Mouse (Mus musculus) bone marrow macrophage, adult 2 months (primary cell): ENCODE measurements around the gene Umodl1. TPM values are rescaled to one million over a fixed set of nuclear protein-coding genes. Genes with fewer than 3 reads are reported as not detected.

Experiments used
- H3K27ac ChIP-seq: 2 replicates; pipeline ENCODE4 v1.5.1; 2012; ENCODE audit warnings: low read depth, low read length; ENCODE audit not compliant: insufficient read depth
- H3K4me1 ChIP-seq: 2 replicates; pipeline ENCODE4 v1.6.1; 2012; ENCODE audit warnings: low read length; ENCODE audit not compliant: control insufficient read depth, insufficient read depth
- H3K4me3 ChIP-seq: 2 replicates; pipeline ENCODE4 v1.5.1; 2012; ENCODE audit warnings: mild to moderate bottlenecking, low read length, moderate library complexity; ENCODE audit not compliant: insufficient read depth
- CTCF ChIP-seq: IDR thresholded peaks from 2 replicates; pipeline ENCODE4 v1.5.1; 2012; ENCODE audit warnings: low read depth, mild to moderate bottlenecking, low read length, moderate library complexity
- POLR2A ChIP-seq: IDR thresholded peaks from 2 replicates; pipeline ENCODE4 v1.6.1; 2012; ENCODE audit warnings: mild to moderate bottlenecking, low read depth, low read length, borderline replicate concordance
- polyA plus RNA-seq: library from polyadenylated mRNA; stranded (reverse); fragments of >200 nt; gene quantifications from 2 replicates; pipeline ENCODE4 v1.2.4, GENCODE M21; 2012; ENCODE audit not compliant: missing spikeins, insufficient read depth, insufficient read length

Gene Umodl1
- not detected in 2 replicates for polyA plus RNA-seq

DNA sequence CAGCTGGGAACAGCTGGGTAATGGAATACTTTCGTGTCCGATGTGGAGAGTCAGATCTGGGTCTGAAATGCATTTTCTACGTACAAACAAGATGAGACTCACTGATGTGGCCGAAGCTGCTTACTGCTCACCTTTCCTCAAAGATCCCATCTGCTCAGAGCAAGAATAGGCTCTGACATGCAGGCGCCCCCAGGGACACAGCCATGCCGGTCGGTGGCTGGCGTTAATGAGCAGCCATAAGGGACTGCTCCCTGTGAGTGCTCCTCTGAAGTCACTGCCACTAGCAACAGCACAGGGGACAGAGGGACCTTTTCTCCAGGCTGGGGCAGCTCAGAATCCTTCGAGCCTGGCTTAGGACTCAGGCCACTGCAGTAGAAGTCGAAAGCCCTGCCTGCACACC lies at the start of gene Umodl1:
Umodl1 (plus strand) TSS at position 301 of the 400 bp plus-strand sequence.
- H3K4me3 ChIP-seq = no peak within 1 kb of the TSS
- no peak within 1 kb of the TSS for H3K27ac ChIP-seq
- no peaks in the 10 kb centered on the region for H3K4me1 ChIP-seq
- TF ChIP-seq CTCF (no peak), POLR2A (no peak)

DNA sequence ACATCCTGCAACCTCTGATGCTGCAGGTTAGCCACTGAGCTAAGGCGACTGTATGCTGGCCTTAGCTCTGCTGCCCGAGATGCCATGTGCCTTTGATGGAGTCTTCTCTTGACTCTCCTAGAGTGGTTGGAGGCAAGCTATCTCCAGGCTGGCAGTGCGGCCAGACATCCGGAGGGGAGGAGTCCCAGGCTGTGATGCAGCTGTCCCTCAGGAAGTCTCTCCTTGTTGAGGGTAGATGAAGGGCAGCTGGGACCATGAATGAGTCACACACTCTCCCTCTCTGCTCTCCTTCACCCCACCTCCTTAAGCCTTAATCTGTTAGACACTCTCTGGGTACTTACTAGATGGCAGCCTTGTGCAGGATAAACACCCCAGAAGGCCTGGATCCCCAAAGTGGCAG lies 46.9 kb upstream of the Umodl1 start:
- H3K27ac ChIP-seq = no peak overlapping the region
- TF ChIP-seq POLR2A = no peak
- TF ChIP-seq CTCF = no peak
- H3K4me3 ChIP-seq = no peak overlapping the region
- H3K4me1 ChIP-seq = no peaks in the 10 kb centered on the region

DNA sequence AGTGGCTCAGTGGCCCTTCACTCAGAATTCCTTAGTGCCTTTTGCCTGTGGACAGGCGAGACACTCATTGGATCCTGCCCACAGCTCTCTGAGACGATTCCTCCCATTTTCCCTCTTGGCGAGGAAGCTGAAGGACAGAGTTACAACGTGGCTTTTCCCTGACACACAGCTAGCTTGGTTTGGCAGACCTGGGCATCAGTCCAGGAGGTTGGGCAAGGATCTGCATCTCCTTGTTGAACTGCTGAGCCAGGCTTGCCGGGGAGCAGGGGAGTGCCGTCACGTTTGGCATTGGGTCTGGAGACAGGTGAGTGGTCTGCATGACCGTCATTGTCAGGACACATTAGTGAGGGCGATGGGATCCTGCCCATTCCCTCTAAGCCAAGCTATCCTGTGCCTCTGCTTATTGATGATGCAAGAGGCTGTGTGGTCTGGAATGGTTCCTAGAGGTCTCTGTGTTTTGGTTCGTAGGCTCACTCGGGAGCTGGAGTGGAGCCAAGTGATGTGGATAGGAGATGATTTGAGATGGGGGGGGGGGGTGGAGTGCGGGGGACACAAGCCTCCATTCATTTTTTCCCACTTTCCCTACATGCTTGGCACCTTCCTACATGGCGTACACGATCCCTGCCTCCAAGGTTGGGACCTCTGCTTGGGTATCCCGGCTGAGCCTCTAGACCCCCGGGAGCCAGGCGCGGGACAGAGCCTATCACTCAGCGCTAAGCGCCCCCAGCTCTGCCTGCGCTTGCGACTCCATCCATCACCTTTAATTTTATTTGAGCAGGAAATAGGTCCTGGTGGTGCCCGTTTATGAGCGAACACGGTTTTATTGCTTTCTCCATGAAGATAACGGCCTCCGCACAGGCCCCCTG lies 43.3 kb upstream of the Umodl1 start:
- Histone ChIP-seq H3K27ac (no peak overlapping the region), H3K4me3 (no peak overlapping the region), H3K4me1 (no peaks in the 10 kb centered on the region)
- TF ChIP-seq POLR2A = no peak
- no peak for TF ChIP-seq CTCF

DNA sequence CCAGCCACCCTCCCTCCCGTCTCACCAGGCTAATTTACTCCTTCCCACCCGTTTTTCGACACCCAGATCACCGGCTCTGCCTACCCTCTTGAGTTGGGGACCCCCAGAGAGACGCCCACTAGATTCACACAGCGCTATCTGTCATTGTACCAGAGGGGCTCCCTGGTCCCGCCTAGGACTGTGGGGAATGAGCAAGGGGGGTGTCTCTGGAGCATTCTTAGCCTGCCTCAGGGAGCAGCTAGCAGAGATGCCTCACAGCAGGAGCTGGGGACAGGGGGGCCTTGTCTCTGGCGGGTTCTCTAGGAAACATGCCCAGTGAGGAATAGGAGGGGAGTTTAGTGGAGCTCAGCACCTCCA lies 42.7 kb upstream of the Umodl1 start:
- H3K27ac ChIP-seq = no peak overlapping the region
- TF ChIP-seq CTCF (no peak), POLR2A (no peak)

DNA sequence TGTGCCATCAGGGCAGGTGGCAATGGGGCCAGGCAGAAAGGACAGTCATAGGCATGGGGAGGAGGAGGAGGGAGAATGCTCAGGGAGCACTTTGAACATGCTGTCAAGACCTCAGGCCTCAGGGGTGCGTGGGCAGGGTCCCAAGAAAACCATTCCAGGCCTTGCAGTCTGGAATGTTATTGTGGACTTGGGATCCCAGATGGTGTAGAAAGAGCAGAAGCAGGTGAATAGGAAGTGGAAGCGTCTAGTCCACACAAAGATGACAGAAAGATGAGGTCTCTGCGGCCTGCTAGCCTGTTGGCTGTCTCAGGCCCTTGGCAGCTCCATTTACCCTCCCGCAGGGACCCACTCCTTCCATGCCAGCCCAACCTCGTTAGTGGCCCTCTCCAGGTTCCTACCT lies 41.9 kb upstream of the Umodl1 start:
- H3K4me3 ChIP-seq = no peak overlapping the region
- no peak overlapping the region for H3K27ac ChIP-seq
- TF ChIP-seq CTCF = no peak
- no peak for TF ChIP-seq POLR2A
- H3K4me1 ChIP-seq = no peaks in the 10 kb centered on the region

More for the DNA sequence above, 42.7 kb upstream of the Umodl1 start:
- Histone ChIP-seq H3K4me3 (no peak overlapping the region), H3K4me1 (no peaks in the 10 kb centered on the region)

DNA sequence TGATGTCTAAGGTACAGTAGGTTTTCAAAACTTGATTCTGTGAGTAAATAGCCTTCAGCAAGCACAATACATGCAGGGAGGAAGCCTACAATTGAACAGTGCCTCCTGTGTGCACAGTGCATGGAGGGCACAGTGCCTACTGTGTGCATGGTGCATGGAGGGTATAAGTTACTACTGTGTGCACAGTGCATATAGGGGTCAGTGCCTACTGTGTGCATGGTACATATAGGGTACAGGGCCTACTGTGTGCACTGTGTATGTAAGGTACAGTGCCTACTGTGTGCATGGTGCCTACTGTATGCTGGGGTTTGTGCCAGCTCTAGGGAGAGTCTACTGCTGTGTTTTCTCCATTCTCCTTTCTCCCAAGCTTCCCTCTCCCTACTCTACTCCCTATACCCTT lies 40.2 kb upstream of the Umodl1 start:
- Histone ChIP-seq H3K27ac (no peak overlapping the region), H3K4me3 (no peak overlapping the region), H3K4me1 (no peaks in the 10 kb centered on the region)
- no peak for TF ChIP-seq POLR2A
- TF ChIP-seq CTCF = no peak

DNA sequence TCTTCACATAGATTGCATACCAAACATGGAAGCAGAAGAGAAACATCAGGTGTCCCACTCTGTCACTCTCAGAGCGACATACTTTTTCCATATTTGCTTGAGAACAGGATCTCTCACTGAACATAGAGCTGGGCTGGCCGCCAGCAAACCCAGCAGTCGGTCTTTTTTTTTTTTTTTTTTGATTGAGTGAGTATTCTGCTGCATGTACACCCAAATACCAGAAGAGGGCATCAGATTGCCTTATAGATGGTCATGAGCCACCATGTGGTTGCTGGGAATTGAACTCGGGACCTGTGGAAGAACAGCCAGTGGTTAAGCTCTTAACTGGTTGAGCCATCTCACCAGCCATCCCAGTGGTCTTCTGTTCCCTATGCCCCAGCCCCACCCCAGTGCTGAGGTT lies 30.9 kb upstream of the Umodl1 start:
- no peak for TF ChIP-seq CTCF
- TF ChIP-seq POLR2A = no peak
- no peak overlapping the region for H3K27ac ChIP-seq
- no peak overlapping the region for H3K4me3 ChIP-seq
- H3K4me1 ChIP-seq = no peaks in the 10 kb centered on the region

DNA sequence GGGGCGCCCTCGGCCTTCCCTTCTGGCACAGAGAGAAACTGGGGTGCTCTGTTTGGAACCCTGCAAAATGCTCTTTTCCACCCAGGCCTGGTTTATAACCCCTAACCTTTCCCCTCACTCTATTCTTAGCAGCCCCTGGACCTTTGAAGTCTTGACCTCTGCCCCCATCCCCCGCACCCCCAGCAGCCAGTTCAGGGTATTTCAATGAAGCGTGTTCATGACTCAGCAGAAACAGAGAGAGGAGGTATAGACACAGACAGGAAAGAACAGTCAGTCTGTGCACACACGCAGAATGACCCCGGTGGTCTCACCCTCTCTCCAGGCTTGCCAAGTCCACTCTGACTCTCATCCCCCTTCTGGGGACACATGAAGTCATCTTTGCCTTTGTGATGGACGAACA lies 23.6 kb upstream of the Umodl1 start:
- Histone ChIP-seq H3K27ac (no peak overlapping the region), H3K4me1 (no peaks in the 10 kb centered on the region), H3K4me3 (no peak overlapping the region)
- no peak for TF ChIP-seq CTCF
- TF ChIP-seq POLR2A = no peak

DNA sequence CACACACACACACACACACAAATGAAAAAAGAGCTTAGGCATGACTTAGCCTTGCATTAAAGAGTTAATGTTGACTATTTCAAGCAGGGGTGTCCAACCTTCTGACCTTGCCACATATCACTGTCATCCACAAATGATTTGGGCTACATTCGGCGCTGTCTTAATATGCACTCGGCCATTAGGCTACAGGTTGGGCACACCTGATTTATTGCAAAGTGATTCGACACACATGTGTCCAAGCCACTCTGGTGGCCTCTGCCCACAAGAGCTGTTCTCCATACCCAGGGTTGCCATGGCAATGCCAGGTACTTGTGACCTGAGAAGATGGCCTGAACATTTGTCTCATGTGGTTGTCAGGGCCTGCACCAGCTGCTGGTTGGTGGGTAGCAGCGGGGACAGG lies 21.6 kb upstream of the Umodl1 start:
- Histone ChIP-seq H3K27ac (no peak overlapping the region), H3K4me3 (no peak overlapping the region), H3K4me1 (no peaks in the 10 kb centered on the region)
- TF ChIP-seq CTCF (no peak), POLR2A (no peak)

DNA sequence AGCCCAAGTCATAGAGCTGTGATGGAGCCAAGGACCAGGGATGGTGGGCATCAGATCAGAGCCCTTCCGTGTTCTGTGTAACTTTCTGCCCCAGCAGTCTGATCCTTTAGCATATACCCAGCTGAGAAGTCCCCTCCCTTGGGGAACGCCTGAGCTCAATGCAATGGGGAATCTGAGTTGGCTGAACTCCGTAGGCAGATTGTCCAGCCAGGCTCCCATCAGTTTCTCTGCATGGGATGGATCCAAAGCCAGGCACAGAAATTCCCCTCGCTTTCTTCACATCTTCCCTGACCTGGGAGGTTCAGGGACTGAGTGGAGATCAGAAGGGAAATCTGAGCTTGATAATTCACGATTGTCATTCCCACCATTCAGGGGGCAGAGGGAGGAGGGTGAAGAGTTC lies 19.1 kb upstream of the Umodl1 start:
- no peaks in the 10 kb centered on the region for H3K4me1 ChIP-seq
- no peak overlapping the region for H3K4me3 ChIP-seq
- no peak overlapping the region for H3K27ac ChIP-seq
- no peak for TF ChIP-seq POLR2A
- TF ChIP-seq CTCF = no peak
